Mouse (Mus musculus) gastrocnemius, postnatal 25 days (tissue): ENCODE results near the gene Cmtm4. TPM values are rescaled to one million over a fixed set of nuclear protein-coding genes. Genes with fewer than 3 reads are reported as not detected.

Experiments used
- DNase-seq: peaks from one replicate; pipeline ENCODE4 v3.0.0; 2022
- long read RNA-seq, 2 experiments: library from polyadenylated mRNA; stranded (forward); transcript quantifications; one replicate each; pipeline ENCODE4 v2.0.0; 2021
- total RNA-seq, 2 experiments: library from RNA; stranded (reverse); gene quantifications; 1 replicate in 1 of 2; 2 replicates in 1 of 2; pipeline ENCODE4 v1.2.3; 2021

Cmtm4 gene
- 1 to 10 TPM; 3.7 to 4.1 TPM for total RNA-seq
- long read RNA-seq, experiment 1, full-length matches to known transcripts: 2 of 3 reads
- long read RNA-seq, experiment 1, partial matches to known transcripts: 0 of 3 reads
- long read RNA-seq, experiment 1, other reads (novel, unspliced or antisense): 1 of 3 reads
- long read RNA-seq, experiment 2, full-length matches to known transcripts: 1 of 3 reads
- long read RNA-seq, experiment 2, partial matches to known transcripts: 0 of 3 reads
- long read RNA-seq, experiment 2, other reads (novel, unspliced or antisense): 2 of 3 reads

GRCm38 (mm10) chr8:104395703-104396357 is at the start of gene Cmtm4:
Gene Cmtm4 (minus strand): TSS chr8:104395807.
- DNase-seq: peak; percentile 61

GRCm38 (mm10) chr8:104445248-104445647 is 49.6 kb upstream of the Cmtm4 start:
- no peak for DNase-seq

- no peak for DNase-seq
Observed at GRCm38 (mm10) chr8:104443125-104443679, 47.6 kb upstream of the Cmtm4 start.

GRCm38 (mm10) chr8:104442299-104443124 is 46.9 kb upstream of the Cmtm4 start, which contains the start of gene Dync1li2:
Gene Dync1li2 (minus strand): TSS chr8:104443047.
- DNase-seq: peak; percentile 89

GRCm38 (mm10) chr8:104441613-104442012 is 46.0 kb upstream of the Cmtm4 start:
- DNase-seq: no peak

- no peak for DNase-seq
Observed at GRCm38 (mm10) chr8:104439461-104439860, 43.9 kb upstream of the Cmtm4 start.

- DNase-seq: no peak
Observed at GRCm38 (mm10) chr8:104437494-104438135, 42.0 kb upstream of the Cmtm4 start.

GRCm38 (mm10) chr8:104436591-104436990 is 41.0 kb upstream of the Cmtm4 start:
- no peak for DNase-seq

GRCm38 (mm10) chr8:104436038-104436437 is 40.4 kb upstream of the Cmtm4 start:
- DNase-seq: peak; percentile 93

GRCm38 (mm10) chr8:104434826-104435354 is 39.3 kb upstream of the Cmtm4 start:
- no peak for DNase-seq

GRCm38 (mm10) chr8:104434275-104434674 is 38.7 kb upstream of the Cmtm4 start:
- DNase-seq: no peak

GRCm38 (mm10) chr8:104433191-104433842 is 37.7 kb upstream of the Cmtm4 start:
- no peak for DNase-seq

- DNase-seq: no peak
Observed at GRCm38 (mm10) chr8:104432656-104433055, 37.0 kb upstream of the Cmtm4 start.

GRCm38 (mm10) chr8:104430230-104430629 is 34.6 kb upstream of the Cmtm4 start:
- no peak for DNase-seq

- no peak for DNase-seq
Observed at GRCm38 (mm10) chr8:104427703-104428102, 32.1 kb upstream of the Cmtm4 start.

GRCm38 (mm10) chr8:104422313-104422712 is 26.7 kb upstream of the Cmtm4 start:
- no peak for DNase-seq

GRCm38 (mm10) chr8:104416022-104416421 is 20.4 kb upstream of the Cmtm4 start:
- no peak for DNase-seq

- no peak for DNase-seq
Observed at GRCm38 (mm10) chr8:104414204-104414603, 18.6 kb upstream of the Cmtm4 start.

- DNase-seq: no peak
Observed at GRCm38 (mm10) chr8:104413770-104414169, 18.2 kb upstream of the Cmtm4 start.

GRCm38 (mm10) chr8:104412805-104413532 is 17.4 kb upstream of the Cmtm4 start:
- no peak for DNase-seq
